Mouse (Mus musculus) heart, postnatal 10 days (tissue): Measurements from ENCODE around the gene Cdh8. TPM values are rescaled to one million over a fixed set of nuclear protein-coding genes. Genes with fewer than 3 reads are reported as not detected.

Experiments used
- DNase-seq, 2 experiments: peaks; one replicate each; pipeline ENCODE4 v3.0.0; 2021
- intact Hi-C: fragments of 180-260 bp; cut with DNase I; formaldehyde crosslinking; loops from one replicate; pipeline ENCODE4 v1.15.1; 2025
- total RNA-seq, 2 experiments: library from RNA; stranded (reverse); gene quantifications; 2 replicates each; pipeline ENCODE4 v1.2.3; 2021

Gene Cdh8
- total RNA-seq = under 1 TPM; 0.35 to 0.43 TPM

GRCm38 (mm10) chr8:99415966-99416781 lies at the start of gene Cdh8:
TSS of gene Cdh8 (minus strand) at chr8:99416471.
- intact Hi-C loops = no loop called here
- peak; percentile 6 to 17 for DNase-seq

GRCm38 (mm10) chr8:99446506-99446905 lies 30.2 kb upstream of the Cdh8 start:
- DNase-seq = peak; percentile 40 to 53
- intact Hi-C loops = loop anchor here (5.0 kb wide), 1 partner anchor 814 kb away; no protein-coding TSS in a partner anchor

GRCm38 (mm10) chr8:99425901-99426300 lies 9.6 kb upstream of the Cdh8 start:
- intact Hi-C loops = no loop called here
- no peak for DNase-seq

GRCm38 (mm10) chr8:99421516-99421915 lies 5.2 kb upstream of the Cdh8 start:
- intact Hi-C loops = no loop called here

GRCm38 (mm10) chr8:99419726-99420125 lies 3.5 kb upstream of the Cdh8 start:
- no peak for DNase-seq
- intact Hi-C loops = no loop called here

More at GRCm38 (mm10) chr8:99421516-99421915, 5.2 kb upstream of the Cdh8 start:
- no peak for DNase-seq

- no peak for DNase-seq
- intact Hi-C loops = no loop called here
These were observed 1.2 kb upstream of the Cdh8 start for GRCm38 (mm10) chr8:99417456-99417855.

- peak in 1 of 2 experiments; percentile 7 for DNase-seq
- intact Hi-C loops = no loop called here
These were observed 950 bp downstream of the Cdh8 start for GRCm38 (mm10) chr8:99415076-99415965.

GRCm38 (mm10) chr8:99414483-99414921 lies 1.8 kb downstream of the Cdh8 start:
- no peak for DNase-seq
- intact Hi-C loops = no loop called here

- DNase-seq = no peak
- intact Hi-C loops = no loop called here
These were observed 2.3 kb downstream of the Cdh8 start for GRCm38 (mm10) chr8:99413877-99414482.

GRCm38 (mm10) chr8:99393908-99394307 lies 22.4 kb downstream of the Cdh8 start:
- DNase-seq = peak in 1 of 2 experiments; percentile 7
- intact Hi-C loops = no loop called here

GRCm38 (mm10) chr8:99370104-99370503 lies 46.2 kb downstream of the Cdh8 start:
- DNase-seq = no peak
- intact Hi-C loops = no loop called here

- intact Hi-C loops = no loop called here
- no peak for DNase-seq
These were observed 47.1 kb downstream of the Cdh8 start for GRCm38 (mm10) chr8:99369166-99369565.

GRCm38 (mm10) chr8:99368449-99368848 lies 47.8 kb downstream of the Cdh8 start:
- intact Hi-C loops = no loop called here
- DNase-seq = no peak

GRCm38 (mm10) chr8:99353923-99354322 lies 62.3 kb downstream of the Cdh8 start:
- no peak for DNase-seq
- intact Hi-C loops = no loop called here

GRCm38 (mm10) chr8:99353221-99353620 lies 63.0 kb downstream of the Cdh8 start:
- intact Hi-C loops = no loop called here
- no peak for DNase-seq

GRCm38 (mm10) chr8:99349456-99349855 lies 66.8 kb downstream of the Cdh8 start:
- DNase-seq = no peak
- intact Hi-C loops = no loop called here

GRCm38 (mm10) chr8:99348618-99349017 lies 67.7 kb downstream of the Cdh8 start:
- intact Hi-C loops = no loop called here

GRCm38 (mm10) chr8:99339310-99339709 lies 77.0 kb downstream of the Cdh8 start:
- DNase-seq = no peak
- intact Hi-C loops = no loop called here

More at GRCm38 (mm10) chr8:99348618-99349017, 67.7 kb downstream of the Cdh8 start:
- DNase-seq = no peak

GRCm38 (mm10) chr8:99327559-99327958 lies 88.7 kb downstream of the Cdh8 start:
- no peak for DNase-seq
- intact Hi-C loops = no loop called here

- DNase-seq = no peak
- intact Hi-C loops = no loop called here
These were observed 101.7 kb downstream of the Cdh8 start for GRCm38 (mm10) chr8:99314561-99314960.

GRCm38 (mm10) chr8:99304184-99304583 lies 112.1 kb downstream of the Cdh8 start:
- DNase-seq = no peak

More at GRCm38 (mm10) chr8:99304184-99304583, 112.1 kb downstream of the Cdh8 start:
- intact Hi-C loops = no loop called here
